Mouse (Mus musculus) brain, adult 2 months (tissue): ENCODE data around the gene Evi5l.

ENCODE experiments used
- DNase-seq: peaks from one replicate; pipeline ENCODE4 v3.0.0; 2011; ENCODE audit warnings: low read depth, low spot score

Evi5l gene

GRCm38 (mm10) chr8:4165852-4166751 lies at the start of gene Evi5l:
Evi5l (plus strand) TSS chr8:4166567.
- peak; percentile 100 for DNase-seq

DNA sequence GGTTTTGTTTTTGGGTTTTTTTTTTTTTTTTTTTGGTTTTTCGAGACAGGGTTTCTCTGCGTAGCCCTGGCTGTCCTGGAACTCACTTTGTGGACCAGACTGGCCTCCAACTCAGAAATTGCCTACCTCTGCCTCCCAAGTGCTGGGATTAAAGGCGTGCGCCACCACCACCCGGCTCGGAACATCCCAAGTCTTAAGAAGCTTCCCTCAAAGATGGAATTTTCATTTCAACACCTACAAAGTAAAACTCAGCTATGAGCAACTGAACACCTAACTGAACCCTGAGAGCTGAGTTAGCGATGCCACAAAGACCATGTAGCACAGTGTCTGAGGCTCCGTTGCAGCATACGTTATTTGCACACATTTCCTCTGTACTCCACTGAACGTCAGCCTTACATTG lies 32.6 kb upstream of the Evi5l start, which contains the start of gene Cd209g:
Gene Cd209g, plus strand, starts transcription at position 301 of the 400 bp plus-strand sequence.
- DNase-seq = no peak

DNA sequence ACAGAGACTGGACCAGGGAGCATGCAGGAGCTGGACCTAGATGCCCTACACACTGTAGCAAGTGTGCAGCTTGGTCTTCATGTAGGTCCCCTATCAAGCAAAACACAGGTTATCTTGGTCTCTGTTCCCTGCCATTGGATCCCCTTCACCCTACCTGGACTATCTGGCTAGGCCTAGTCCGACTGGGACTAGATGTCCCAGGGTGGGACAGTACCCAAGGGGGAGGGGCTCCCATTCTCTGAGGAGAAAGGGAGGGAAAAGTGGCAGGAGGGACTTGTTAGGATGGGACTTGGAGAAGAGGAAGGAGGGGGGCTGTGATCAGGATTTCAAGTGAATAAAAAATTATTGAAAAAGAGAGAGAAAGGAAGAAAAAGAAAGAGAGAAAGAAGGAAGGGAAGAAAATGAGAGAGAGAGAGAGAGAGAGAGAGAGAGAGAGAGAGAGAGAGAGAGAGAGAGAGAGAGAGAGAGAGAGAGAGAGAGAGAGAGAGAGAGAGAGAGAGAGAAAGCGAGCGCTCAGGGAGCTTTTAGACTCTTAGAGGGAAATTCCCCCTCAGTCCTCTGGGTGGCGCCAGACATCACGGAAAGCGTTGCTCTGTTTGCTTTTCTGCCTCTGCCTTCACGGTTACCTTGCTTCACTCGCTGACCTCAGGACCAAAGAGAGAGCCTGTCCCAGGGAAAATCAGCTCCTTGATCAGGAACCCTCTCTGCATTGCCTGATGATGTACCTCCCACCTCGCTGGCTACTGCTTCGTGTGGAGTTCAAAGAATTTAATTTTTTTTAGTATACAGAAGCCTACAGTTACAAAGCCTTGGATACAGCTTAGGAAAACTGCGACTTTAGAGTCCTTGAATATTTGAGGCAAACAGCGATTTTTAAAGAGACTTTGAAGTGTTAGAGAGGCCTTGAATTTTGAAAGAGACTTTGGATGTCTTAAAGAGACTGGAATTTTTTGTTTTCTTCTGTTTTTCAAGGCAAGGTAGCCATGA lies 26.4 kb upstream of the Evi5l start:
- DNase-seq = peak; percentile 86

GRCm38 (mm10) chr8:4141721-4142120 lies 24.6 kb upstream of the Evi5l start:
- peak; percentile 27 for DNase-seq

GRCm38 (mm10) chr8:4147272-4147671 lies 19.1 kb upstream of the Evi5l start:
- DNase-seq = no peak

GRCm38 (mm10) chr8:4154878-4155277 lies 11.5 kb upstream of the Evi5l start:
- no peak for DNase-seq

DNA sequence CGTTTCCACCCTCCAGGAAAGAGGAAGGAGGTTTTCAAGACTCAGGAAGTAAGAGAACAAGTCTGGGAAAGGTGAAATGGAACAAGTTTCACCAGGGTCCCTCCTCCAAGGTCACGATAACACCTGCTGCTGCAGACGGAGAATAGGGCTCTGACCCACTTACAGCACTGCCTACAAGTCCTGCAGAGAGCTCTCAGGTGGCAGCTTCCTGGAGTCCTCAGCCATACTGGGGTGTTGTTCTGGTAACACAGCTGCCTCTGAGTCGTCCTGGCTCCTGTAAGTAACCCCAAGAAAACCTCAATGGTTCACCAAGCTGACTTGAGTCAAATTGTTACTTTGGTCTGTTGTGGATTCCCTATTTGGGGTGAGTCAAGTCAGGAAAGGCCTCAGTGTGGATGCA lies 3.6 kb upstream of the Evi5l start:
- DNase-seq = no peak

- no peak for DNase-seq
Observed at GRCm38 (mm10) chr8:4165176-4165851, 1.1 kb upstream of the Evi5l start.

DNA sequence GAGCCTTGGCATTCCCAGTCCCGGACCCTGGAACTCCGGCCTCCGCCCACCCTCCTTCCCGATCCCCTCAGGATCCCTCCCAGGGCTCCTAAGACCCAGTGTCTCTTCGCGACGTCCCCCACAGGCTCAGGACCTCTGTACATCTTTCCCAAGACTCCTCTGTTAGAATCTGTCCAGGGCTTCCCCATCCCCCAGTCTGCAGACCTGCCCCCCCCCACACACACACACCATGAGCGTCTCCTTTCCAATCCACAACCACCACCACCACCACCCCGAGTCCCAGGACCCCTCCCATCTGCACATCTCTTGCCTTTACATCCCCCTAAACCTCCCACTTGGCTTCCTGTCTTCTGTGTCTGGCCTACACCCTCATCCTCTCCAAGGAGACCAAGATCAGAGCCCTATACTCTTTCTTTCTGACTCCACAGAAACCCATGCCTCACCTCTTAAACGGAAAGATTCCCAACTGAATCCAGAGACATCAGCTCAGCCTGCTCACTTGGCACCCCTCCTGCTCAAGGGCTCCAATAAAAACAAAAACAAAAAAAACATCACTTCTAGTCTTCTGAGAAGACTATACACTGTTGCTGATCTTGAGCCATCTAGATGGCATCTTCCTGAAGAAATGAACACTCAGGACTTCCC lies 636 bp downstream of the Evi5l start:
- DNase-seq = peak; percentile 31

DNA sequence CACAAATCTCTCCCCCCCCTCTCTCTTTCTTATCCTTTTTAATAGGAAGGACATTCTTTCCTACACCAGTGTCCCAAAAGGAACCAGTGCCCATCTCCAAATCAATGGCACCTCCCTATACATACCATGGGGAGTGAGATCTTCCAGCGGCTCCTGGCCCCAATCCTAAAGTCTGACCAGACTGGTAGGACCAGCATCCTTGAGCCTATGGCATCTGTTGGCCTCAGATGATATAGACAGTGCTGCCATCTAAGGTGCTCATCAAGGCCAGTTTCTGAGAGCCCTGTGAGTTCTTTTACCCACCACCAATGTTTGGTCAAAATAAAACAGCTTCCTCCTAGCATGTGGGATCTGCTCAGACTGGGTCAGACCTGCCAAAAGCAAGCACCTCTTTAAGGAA lies 1.6 kb downstream of the Evi5l start:
- DNase-seq = no peak

DNA sequence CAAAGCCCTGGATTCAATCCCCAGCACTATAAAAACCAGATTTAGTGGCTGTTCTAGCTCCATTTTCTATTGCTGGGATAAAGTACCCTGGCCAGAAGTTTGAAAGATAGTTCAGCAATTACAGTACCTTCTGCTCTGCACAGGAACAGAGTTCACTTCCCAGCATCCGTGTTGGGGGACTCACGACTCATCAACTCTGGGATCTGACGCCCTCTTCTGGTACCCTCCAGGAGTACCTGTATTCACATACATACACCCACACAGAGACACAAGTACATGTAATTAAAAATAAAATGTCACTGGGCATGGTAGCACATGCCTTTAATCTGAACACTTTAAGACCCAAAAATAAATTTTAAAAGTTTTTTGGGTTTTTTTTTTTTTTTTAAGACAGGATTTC lies 6.1 kb downstream of the Evi5l start:
- no peak for DNase-seq

DNA sequence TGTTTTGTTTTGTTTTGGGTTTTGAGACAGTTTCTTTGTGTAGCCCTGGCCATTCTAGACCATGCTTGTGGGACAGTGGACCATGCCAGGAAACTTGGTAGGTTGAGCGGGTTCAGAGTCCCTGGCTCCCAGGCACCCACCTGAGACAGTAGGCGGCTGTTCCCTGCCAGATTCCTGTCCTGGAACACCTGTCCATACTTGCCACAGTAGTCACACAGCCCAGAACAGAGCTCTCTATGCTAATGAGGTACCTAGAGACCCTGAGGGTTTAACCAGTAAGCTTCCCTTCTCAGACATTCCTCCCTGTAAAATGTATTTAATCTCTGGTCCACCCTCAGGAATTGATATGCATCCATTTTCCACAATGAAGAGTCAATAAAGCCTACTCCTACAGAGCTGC lies 7.7 kb downstream of the Evi5l start:
- no peak for DNase-seq

DNA sequence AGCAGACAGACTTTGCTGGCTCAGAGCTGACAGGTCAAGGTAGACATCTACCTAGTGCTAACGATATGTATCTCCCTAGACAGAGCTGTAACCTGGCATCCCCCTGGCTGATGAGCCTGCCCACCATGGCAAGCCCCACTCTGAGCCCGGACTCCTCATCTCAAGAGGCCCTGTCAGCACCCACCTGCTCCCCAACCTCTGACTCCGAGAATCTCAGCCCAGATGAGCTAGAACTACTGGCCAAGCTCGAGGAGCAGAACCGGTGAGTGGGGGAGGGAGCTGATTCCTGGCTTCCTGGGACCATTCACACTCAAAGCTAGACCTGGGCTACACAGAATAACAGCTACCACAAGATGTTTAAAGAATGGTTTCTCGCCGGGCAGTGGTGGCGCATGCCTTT lies 17.0 kb downstream of the Evi5l start:
- no peak for DNase-seq

DNA sequence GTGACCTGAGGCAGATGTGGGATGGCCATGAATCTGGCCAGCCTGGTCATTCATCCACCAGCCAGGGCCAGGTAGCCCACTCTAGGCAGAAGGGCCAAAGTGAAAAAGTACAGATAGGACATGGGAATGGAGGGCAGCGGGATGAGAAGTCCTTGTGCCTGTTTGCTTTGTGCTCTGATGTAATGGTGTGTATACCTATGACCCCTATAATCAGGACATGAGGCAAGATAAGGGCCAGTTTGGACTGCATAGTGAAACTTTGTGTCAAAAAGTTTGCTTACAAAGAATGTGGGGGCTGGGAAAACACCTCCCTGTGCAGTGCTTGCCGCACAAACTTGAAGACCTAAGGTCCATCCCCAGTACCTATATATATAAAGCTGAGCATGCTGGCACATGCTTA lies 19.8 kb downstream of the Evi5l start:
- no peak for DNase-seq

- no peak for DNase-seq
Observed at GRCm38 (mm10) chr8:4188605-4189004, 22.2 kb downstream of the Evi5l start.

GRCm38 (mm10) chr8:4189031-4189722 lies 22.8 kb downstream of the Evi5l start:
- no peak for DNase-seq

DNA sequence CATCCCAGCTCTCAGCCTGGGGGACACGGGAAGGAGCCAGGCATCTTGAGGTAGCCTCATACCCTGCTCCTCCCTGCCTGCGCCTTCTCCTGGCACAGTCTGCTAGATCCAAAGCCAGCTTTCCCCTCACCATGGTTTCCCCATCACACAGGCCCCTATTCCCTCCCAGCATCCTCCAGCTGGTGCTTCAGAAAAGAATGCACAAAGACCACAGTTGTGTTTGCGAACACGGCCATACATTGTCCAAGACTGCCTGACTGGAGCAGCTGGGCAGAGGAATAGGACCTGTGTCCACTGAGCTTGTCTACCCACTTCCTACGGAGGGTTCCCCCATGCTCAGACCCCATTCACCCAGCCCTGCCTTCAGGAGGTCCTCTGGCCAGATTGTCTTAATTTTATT lies 25.9 kb downstream of the Evi5l start:
- peak; percentile 93 for DNase-seq

GRCm38 (mm10) chr8:4192807-4193587 lies 26.6 kb downstream of the Evi5l start:
- peak; percentile 87 for DNase-seq

GRCm38 (mm10) chr8:4193588-4193894 lies 27.2 kb downstream of the Evi5l start:
- DNase-seq = no peak

DNA sequence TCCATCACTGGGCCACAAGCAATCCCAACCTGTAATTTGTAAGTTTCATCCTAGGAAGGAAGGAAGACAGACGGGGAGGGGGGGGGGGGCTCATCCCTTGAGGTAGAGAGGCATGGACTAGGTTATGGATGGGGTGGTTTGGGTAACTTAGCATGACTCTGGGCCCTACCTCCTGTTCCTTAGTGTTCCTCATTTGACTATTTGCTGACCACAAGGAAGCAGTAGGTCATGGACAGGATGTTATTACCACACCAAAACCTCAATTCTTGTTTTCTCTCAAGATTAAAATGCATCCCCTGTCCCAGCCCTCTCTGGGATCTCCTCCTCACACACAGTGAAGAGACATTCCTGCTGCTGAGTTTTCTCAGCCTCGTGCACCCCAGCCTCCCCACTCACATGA lies 35.0 kb downstream of the Evi5l start:
- DNase-seq = no peak
